Mouse (Mus musculus): Measurements from ENCODE around the gene Dyrk1b. TPM values are rescaled to one million over a fixed set of nuclear protein-coding genes. Genes with fewer than 3 reads are reported as not detected.
"Not testable (repeated sequence)": the region's sequence is repeated elsewhere in the genome, so short reads cannot be mapped to it uniquely, and the experiment has no call there.

Dyrk1b gene
- 14.1 and 14.3 TPM in 2 replicates for polyA plus RNA-seq (2014; fragmentation: Nextera tagmentation; extraction: Ambion mirVana)

- peak within 1 kb of the TSS; percentile 91 for H3K27ac ChIP-seq (replicated peaks; ENCODE audit: low read depth, low read length)
- H3K4me2 ChIP-seq (ENCODE audit: low read depth, low read length): peak within 1 kb of the TSS; percentile 83
- no peaks in the 10 kb centered on the region for H3K4me1 ChIP-seq (ENCODE audit: control insufficient read depth, insufficient read depth, low read length)
- WGBS: under 1% methylated on average over 25 of the region's 25 CpGs
- H3K9me3 ChIP-seq (replicated peaks; ENCODE audit: control insufficient read depth, low read length): no peaks in the 10 kb centered on the region
- peaks cover 31% of the 10 kb centered on the region for H3K36me3 ChIP-seq (replicated peaks; ENCODE audit: control insufficient read depth, insufficient read depth, low read depth, low read length)
- peak within 1 kb of the TSS; percentile 93 for H3K9ac ChIP-seq (replicated peaks; ENCODE audit: low read length)
- DNase-seq (ENCODE audit: low spot score) (peak; percentile 99), ATAC-seq (replicated peaks; ENCODE audit: insufficient number of reproducible peaks, low FRiP score, low TSS enrichment, low read depth) (peak; percentile 81)
- peak within 1 kb of the TSS; percentile 96 for H3K4me3 ChIP-seq (ENCODE audit: low read depth, low read length)
- no peaks in the 10 kb centered on the region for H3K27me3 ChIP-seq (ENCODE audit: control insufficient read depth, insufficient read depth, low read length)
These were observed at the start of gene Dyrk1b for GRCm38 (mm10) chr7:28179228-28179627. Gene Dyrk1b, plus strand, starts transcription at chr7:28179469.

GRCm38 (mm10) chr7:28137613-28138012 lies 41.7 kb upstream of the Dyrk1b start:
- no peaks in the 10 kb centered on the region for H3K9me3 ChIP-seq (replicated peaks; ENCODE audit: control insufficient read depth, low read length)
- no peak overlapping the region for H3K27ac ChIP-seq (replicated peaks; ENCODE audit: low read depth, low read length)
- no peaks in the 10 kb centered on the region for H3K4me1 ChIP-seq (ENCODE audit: control insufficient read depth, insufficient read depth, low read length)
- no peaks in the 10 kb centered on the region for H3K27me3 ChIP-seq (ENCODE audit: control insufficient read depth, insufficient read depth, low read length)
- no peak overlapping the region for H3K4me3 ChIP-seq (ENCODE audit: low read depth, low read length)
- DNase-seq (ENCODE audit: low spot score) (peak; percentile 59), ATAC-seq (replicated peaks; ENCODE audit: insufficient number of reproducible peaks, low FRiP score, low TSS enrichment, low read depth) (no peak)
- H3K36me3 ChIP-seq (replicated peaks; ENCODE audit: control insufficient read depth, insufficient read depth, low read depth, low read length): no peaks in the 10 kb centered on the region
- 60% methylated on average over 5 of the region's 5 CpGs for WGBS
- no peak overlapping the region for H3K9ac ChIP-seq (replicated peaks; ENCODE audit: low read length)
- no peak overlapping the region for H3K4me2 ChIP-seq (ENCODE audit: low read depth, low read length)

- Histone ChIP-seq H3K4me3 (ENCODE audit: low read depth, low read length) (no peak overlapping the region), H3K9me3 (replicated peaks; ENCODE audit: control insufficient read depth, low read length) (no peaks in the 10 kb centered on the region), H3K4me1 (ENCODE audit: control insufficient read depth, insufficient read depth, low read length) (no peaks in the 10 kb centered on the region), H3K27me3 (ENCODE audit: control insufficient read depth, insufficient read depth, low read length) (no peaks in the 10 kb centered on the region), H3K27ac (replicated peaks; ENCODE audit: low read depth, low read length) (no peak overlapping the region), H3K4me2 (ENCODE audit: low read depth, low read length) (no peak overlapping the region), H3K9ac (replicated peaks; ENCODE audit: low read length) (no peak overlapping the region), H3K36me3 (replicated peaks; ENCODE audit: control insufficient read depth, insufficient read depth, low read depth, low read length) (no peaks in the 10 kb centered on the region)
- ATAC-seq (replicated peaks; ENCODE audit: insufficient number of reproducible peaks, low FRiP score, low TSS enrichment, low read depth) (peak; percentile 84; the same call in 1 of the 2 replicates), DNase-seq (ENCODE audit: low spot score) (peak; percentile 78)
- 33% methylated on average over 3 of the region's 3 CpGs for WGBS
These were observed 31.0 kb upstream of the Dyrk1b start for GRCm38 (mm10) chr7:28148263-28148662.

DNA sequence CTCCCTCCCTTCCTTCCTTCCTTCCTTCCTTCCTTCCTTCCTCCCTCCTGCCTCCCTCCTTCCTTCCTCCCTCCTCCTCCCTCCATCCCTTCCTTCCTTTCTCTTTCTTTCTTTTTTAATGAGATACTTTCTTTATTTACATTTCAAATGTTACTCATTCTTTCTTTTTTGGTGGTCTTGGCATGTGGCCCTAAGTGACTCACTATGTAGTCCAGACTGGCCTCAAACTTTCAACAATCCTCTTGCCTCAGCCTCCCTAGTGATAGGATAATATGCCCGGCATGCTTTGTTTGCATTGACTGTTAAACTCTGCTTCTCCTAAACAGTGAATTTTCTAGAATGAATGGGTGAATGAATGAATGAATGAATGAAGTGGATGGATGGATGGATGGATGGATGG lies 29.4 kb upstream of the Dyrk1b start:
- DNase-seq (ENCODE audit: low spot score) (no peak), ATAC-seq (replicated peaks; ENCODE audit: insufficient number of reproducible peaks, low FRiP score, low TSS enrichment, low read depth) (no peak)
- H3K4me3 ChIP-seq (ENCODE audit: low read depth, low read length): no peak overlapping the region
- no peaks in the 10 kb centered on the region for H3K36me3 ChIP-seq (replicated peaks; ENCODE audit: control insufficient read depth, insufficient read depth, low read depth, low read length)
- H3K27me3 ChIP-seq (ENCODE audit: control insufficient read depth, insufficient read depth, low read length): no peaks in the 10 kb centered on the region
- H3K4me1 ChIP-seq (ENCODE audit: control insufficient read depth, insufficient read depth, low read length): no peaks in the 10 kb centered on the region
- H3K27ac ChIP-seq (replicated peaks; ENCODE audit: low read depth, low read length): no peak overlapping the region
- 90% methylated on average over 1 of the region's 1 CpGs for WGBS
- H3K4me2 ChIP-seq (ENCODE audit: low read depth, low read length): no peak overlapping the region
- no peak overlapping the region for H3K9ac ChIP-seq (replicated peaks; ENCODE audit: low read length)
- no peaks in the 10 kb centered on the region for H3K9me3 ChIP-seq (replicated peaks; ENCODE audit: control insufficient read depth, low read length)

DNA sequence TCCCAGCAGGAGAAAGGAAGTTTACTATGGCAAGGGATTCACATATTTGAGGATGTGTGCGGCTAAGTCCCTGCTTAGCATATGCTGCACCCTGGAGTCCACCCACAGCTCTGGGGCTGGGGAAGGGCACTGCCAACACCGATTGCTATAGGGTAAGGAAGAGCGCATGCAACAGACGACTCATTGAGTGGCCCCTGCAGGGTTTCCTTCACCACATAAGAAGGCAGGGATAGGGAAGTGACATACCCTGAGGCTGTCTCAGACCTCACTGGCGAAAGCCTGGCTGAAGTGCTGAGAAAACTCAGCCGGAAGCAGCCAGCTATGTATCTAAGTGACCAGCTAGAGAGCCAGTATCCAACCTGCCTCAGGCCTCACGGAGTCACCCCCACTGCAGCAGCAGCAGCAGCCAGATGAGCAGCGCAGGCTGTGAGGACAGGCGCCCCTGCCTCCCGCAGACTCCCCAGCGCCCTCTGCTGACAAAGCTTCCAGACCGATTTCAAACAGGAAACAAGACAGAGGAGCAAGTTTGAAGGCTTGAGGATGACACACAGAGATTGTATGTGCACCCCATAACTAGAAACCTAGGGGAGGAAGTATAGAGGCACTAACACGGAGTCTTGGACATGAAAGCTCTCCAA lies 27.6 kb upstream of the Dyrk1b start:
- H3K4me2 ChIP-seq (ENCODE audit: low read depth, low read length): peak overlapping the region; percentile 4; the same call in 1 of the 2 replicates
- 10% methylated on average over 13 of the region's 13 CpGs for WGBS
- ATAC-seq (replicated peaks; ENCODE audit: insufficient number of reproducible peaks, low FRiP score, low TSS enrichment, low read depth) (no peak), DNase-seq (ENCODE audit: low spot score) (peak; percentile 65)
- no peak overlapping the region for H3K27ac ChIP-seq (replicated peaks; ENCODE audit: low read depth, low read length)
- H3K36me3 ChIP-seq (replicated peaks; ENCODE audit: control insufficient read depth, insufficient read depth, low read depth, low read length): no peaks in the 10 kb centered on the region
- H3K4me1 ChIP-seq (ENCODE audit: control insufficient read depth, insufficient read depth, low read length): no peaks in the 10 kb centered on the region
- H3K9ac ChIP-seq (replicated peaks; ENCODE audit: low read length): peak overlapping the region; percentile 28; the same call in 1 of the 2 replicates
- H3K4me3 ChIP-seq (ENCODE audit: low read depth, low read length): no peak overlapping the region
- no peaks in the 10 kb centered on the region for H3K27me3 ChIP-seq (ENCODE audit: control insufficient read depth, insufficient read depth, low read length)
- no peaks in the 10 kb centered on the region for H3K9me3 ChIP-seq (replicated peaks; ENCODE audit: control insufficient read depth, low read length)

GRCm38 (mm10) chr7:28153595-28153994 lies 25.7 kb upstream of the Dyrk1b start:
- 46% methylated on average over 5 of the region's 5 CpGs for WGBS
- H3K4me1 ChIP-seq (ENCODE audit: control insufficient read depth, insufficient read depth, low read length); H3K4me2 ChIP-seq (ENCODE audit: low read depth, low read length); H3K27me3 ChIP-seq (ENCODE audit: control insufficient read depth, insufficient read depth, low read length); H3K27ac ChIP-seq (replicated peaks; ENCODE audit: low read depth, low read length); H3K9me3 ChIP-seq (replicated peaks; ENCODE audit: control insufficient read depth, low read length); ATAC-seq (replicated peaks; ENCODE audit: insufficient number of reproducible peaks, low FRiP score, low TSS enrichment, low read depth); H3K36me3 ChIP-seq (replicated peaks; ENCODE audit: control insufficient read depth, insufficient read depth, low read depth, low read length); H3K9ac ChIP-seq (replicated peaks; ENCODE audit: low read length); H3K4me3 ChIP-seq (ENCODE audit: low read depth, low read length); DNase-seq (ENCODE audit: low spot score): not testable (repeated sequence)

DNA sequence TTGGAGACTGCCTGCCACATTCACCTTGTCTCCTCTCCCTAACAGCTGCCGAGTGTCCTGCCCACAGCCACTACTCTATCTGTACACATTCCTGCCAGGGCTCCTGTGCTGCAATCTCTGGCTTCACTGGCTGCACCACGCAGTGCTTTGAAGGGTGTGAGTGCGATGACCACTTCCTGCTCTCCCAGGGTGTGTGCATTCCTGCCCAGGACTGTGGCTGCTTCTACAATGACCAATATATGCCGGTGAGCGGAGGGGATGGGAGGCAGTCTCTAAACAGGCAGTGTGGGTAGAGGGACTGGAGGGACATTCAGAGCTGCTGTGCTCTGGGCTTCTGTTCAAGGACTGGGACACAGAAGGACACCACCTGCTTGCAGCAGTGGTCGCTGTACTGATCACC lies 20.0 kb upstream of the Dyrk1b start:
- Histone ChIP-seq H3K27ac (replicated peaks; ENCODE audit: low read depth, low read length) (no peak overlapping the region), H3K9me3 (replicated peaks; ENCODE audit: control insufficient read depth, low read length) (no peaks in the 10 kb centered on the region), H3K4me1 (ENCODE audit: control insufficient read depth, insufficient read depth, low read length) (no peaks in the 10 kb centered on the region), H3K9ac (replicated peaks; ENCODE audit: low read length) (no peak overlapping the region), H3K4me2 (ENCODE audit: low read depth, low read length) (no peak overlapping the region), H3K4me3 (ENCODE audit: low read depth, low read length) (no peak overlapping the region), H3K36me3 (replicated peaks; ENCODE audit: control insufficient read depth, insufficient read depth, low read depth, low read length) (no peaks in the 10 kb centered on the region), H3K27me3 (ENCODE audit: control insufficient read depth, insufficient read depth, low read length) (no peaks in the 10 kb centered on the region)
- WGBS: 59% methylated on average over 6 of the region's 6 CpGs
- no peak for ATAC-seq (replicated peaks; ENCODE audit: insufficient number of reproducible peaks, low FRiP score, low TSS enrichment, low read depth)
- no peak for DNase-seq (ENCODE audit: low spot score)

DNA sequence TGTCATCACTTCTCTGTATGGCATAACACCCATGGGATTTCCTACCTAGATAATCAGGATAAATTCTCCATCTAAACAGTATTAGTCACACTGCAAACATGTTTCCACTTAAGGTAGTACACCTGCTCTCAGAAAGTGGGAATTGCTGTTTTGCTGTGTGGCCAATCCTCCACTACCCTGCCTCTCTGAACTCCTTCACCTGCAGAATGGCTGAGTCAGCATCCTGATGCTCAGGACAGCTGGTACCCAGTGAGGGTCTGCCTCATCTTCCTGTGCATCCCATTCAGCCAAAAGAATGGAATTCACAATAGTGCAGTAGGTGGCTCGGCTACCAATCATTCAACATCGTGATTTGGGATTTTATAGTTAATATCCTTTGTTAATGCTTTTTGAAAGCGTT lies 19.4 kb upstream of the Dyrk1b start:
- Histone ChIP-seq H3K9me3 (replicated peaks; ENCODE audit: control insufficient read depth, low read length) (no peaks in the 10 kb centered on the region), H3K9ac (replicated peaks; ENCODE audit: low read length) (no peak overlapping the region), H3K4me1 (ENCODE audit: control insufficient read depth, insufficient read depth, low read length) (no peaks in the 10 kb centered on the region), H3K4me2 (ENCODE audit: low read depth, low read length) (no peak overlapping the region), H3K36me3 (replicated peaks; ENCODE audit: control insufficient read depth, insufficient read depth, low read depth, low read length) (no peaks in the 10 kb centered on the region), H3K27ac (replicated peaks; ENCODE audit: low read depth, low read length) (no peak overlapping the region), H3K4me3 (ENCODE audit: low read depth, low read length) (no peak overlapping the region), H3K27me3 (ENCODE audit: control insufficient read depth, insufficient read depth, low read length) (no peaks in the 10 kb centered on the region)
- WGBS: 88% methylated on average over 3 of the region's 3 CpGs
- no peak for ATAC-seq (replicated peaks; ENCODE audit: insufficient number of reproducible peaks, low FRiP score, low TSS enrichment, low read depth)
- DNase-seq (ENCODE audit: low spot score): no peak

Data from embryonic facial prominence, embryonic 11.5 days (tissue).